Mouse (Mus musculus) kidney, embryonic 16.5 days (tissue): Measurements from ENCODE around the gene Rapgef5. TPM values are rescaled to one million over a fixed set of nuclear protein-coding genes. Genes with fewer than 3 reads are reported as not detected.

Experiments
- ATAC-seq: fragments of 200-750 bp; cut with Nextera tagmentation; 2 replicates; pipeline ENCODE4 v1.8.0; 2017; ENCODE audit warnings: moderate TSS enrichment; ENCODE audit not compliant: low FRiP score, low TSS enrichment
- H3K27ac ChIP-seq: fragments of 300-500 bp; sonication (generic); 2 replicates; pipeline ENCODE4 v1.5.1; 2014; ENCODE audit warnings: low read length
- H3K27me3 ChIP-seq: fragments of 300-500 bp; sonication (generic); 2 replicates; pipeline ENCODE4 v1.6.1; 2014; ENCODE audit warnings: low read length, control low read depth, mixed read lengths; ENCODE audit not compliant: insufficient read depth
- H3K36me3 ChIP-seq: fragments of 300-500 bp; sonication (generic); 2 replicates; pipeline ENCODE4 v1.6.1; 2014; ENCODE audit warnings: low read length, control low read depth, mixed read lengths; ENCODE audit not compliant: insufficient read depth
- H3K4me1 ChIP-seq: fragments of 300-500 bp; sonication (generic); 2 replicates; pipeline ENCODE4 v1.6.1; 2014; ENCODE audit warnings: low read length, control low read depth, mixed read lengths; ENCODE audit not compliant: insufficient read depth
- H3K4me2 ChIP-seq: fragments of 300-500 bp; sonication (generic); replicated peaks from 2 replicates; pipeline ENCODE4 v1.6.1; 2014; ENCODE audit warnings: low read depth, low read length
- H3K4me3 ChIP-seq: fragments of 300-500 bp; sonication (generic); 2 replicates; pipeline ENCODE4 v1.5.1; 2014; ENCODE audit warnings: mild to moderate bottlenecking, low read length
- H3K9ac ChIP-seq: fragments of 300-500 bp; sonication (generic); replicated peaks from 2 replicates; pipeline ENCODE4 v1.6.1; 2014; ENCODE audit warnings: low read length
- H3K9me3 ChIP-seq: fragments of 300-500 bp; sonication (generic); 2 replicates; pipeline ENCODE4 v1.6.1; 2016; ENCODE audit warnings: low read length, control low read depth
- WGBS: fragments of 180-500 bp; shearing (Covaris S2); extraction: QIAGEN DNeasy Blood & Tissue Kit; methylation state at CpG from one replicate; pipeline ENCODE4 v1.1.7; 2014; 5-methylcytosine and 5-hydroxymethylcytosine counted together
- polyA plus RNA-seq: library from polyadenylated mRNA; unstranded; fragments of >200 nt; fragmentation: Nextera tagmentation; extraction: Ambion mirVana; gene quantifications from 2 replicates; pipeline ENCODE4 v1.2.1, GENCODE M21; 2015

The Rapgef5 gene
- polyA plus RNA-seq, 1 experiment from 2014 or later = 15.5 TPM

GRCm38 (mm10) chr12:117499242-117499641, 17.0 kb upstream of the Rapgef5 start:
- Histone ChIP-seq H3K9ac (no peak overlapping the region), H3K4me2 (no peak overlapping the region), H3K4me3 (no peak overlapping the region), H3K27me3 (no peaks in the 10 kb centered on the region), H3K9me3 (no peaks in the 10 kb centered on the region), H3K36me3 (no peaks in the 10 kb centered on the region), H3K4me1 (peaks cover 11% of the 10 kb centered on the region), H3K27ac (no peak overlapping the region)
- no peak for ATAC-seq
- WGBS = 85% methylated on average over 5 of the region's 5 CpGs

- Histone ChIP-seq H3K27ac (no peak overlapping the region), H3K27me3 (no peaks in the 10 kb centered on the region), H3K36me3 (no peaks in the 10 kb centered on the region), H3K4me1 (peaks cover 11% of the 10 kb centered on the region), H3K4me3 (no peak overlapping the region), H3K9ac (no peak overlapping the region), H3K9me3 (no peaks in the 10 kb centered on the region), H3K4me2 (no peak overlapping the region)
- peak; percentile 72; the same call in 1 of the 2 replicates for ATAC-seq
- 46% methylated on average over 4 of the region's 4 CpGs for WGBS
Observed at GRCm38 (mm10) chr12:117501180-117501579, 15.1 kb upstream of the Rapgef5 start.

- Histone ChIP-seq H3K27me3 (no peaks in the 10 kb centered on the region), H3K4me2 (no peak overlapping the region), H3K4me1 (0 out of 2 replicates have a peak, but pooled peaks cover 3% of the 10 kb centered on the region), H3K9ac (no peak overlapping the region), H3K9me3 (no peaks in the 10 kb centered on the region), H3K36me3 (no peaks in the 10 kb centered on the region), H3K4me3 (no peak overlapping the region), H3K27ac (no peak overlapping the region)
- WGBS = 97% methylated on average over 3 of the region's 3 CpGs
- ATAC-seq = no peak
Observed at GRCm38 (mm10) chr12:117502834-117503233, 13.4 kb upstream of the Rapgef5 start.

- ATAC-seq = no peak
- Histone ChIP-seq H3K27ac (no peak overlapping the region), H3K9me3 (no peaks in the 10 kb centered on the region), H3K27me3 (no peaks in the 10 kb centered on the region), H3K4me1 (peaks cover 7% of the 10 kb centered on the region; the same call in 1 of the 2 replicates), H3K4me2 (no peak overlapping the region), H3K36me3 (no peaks in the 10 kb centered on the region), H3K4me3 (no peak overlapping the region), H3K9ac (no peak overlapping the region)
- WGBS = 79% methylated on average over 2 of the region's 2 CpGs
Observed at GRCm38 (mm10) chr12:117505163-117505562, 11.1 kb upstream of the Rapgef5 start.

GRCm38 (mm10) chr12:117507772-117508171, 8.5 kb upstream of the Rapgef5 start:
- Histone ChIP-seq H3K4me2 (no peak overlapping the region), H3K9ac (no peak overlapping the region), H3K4me3 (no peak overlapping the region), H3K27me3 (no peaks in the 10 kb centered on the region), H3K4me1 (peaks cover 4% of the 10 kb centered on the region; the same call in 1 of the 2 replicates), H3K27ac (no peak overlapping the region), H3K36me3 (no peaks in the 10 kb centered on the region), H3K9me3 (no peaks in the 10 kb centered on the region)
- ATAC-seq = no peak
- 39% methylated on average over 1 of the region's 1 CpGs for whole genome bisulfite sequencing

GRCm38 (mm10) chr12:117509919-117510318, 6.4 kb upstream of the Rapgef5 start:
- H3K4me3 ChIP-seq = no peak overlapping the region
- no peak for ATAC-seq
- no peak overlapping the region for H3K27ac ChIP-seq
- WGBS = 47% methylated on average over 2 of the region's 2 CpGs
- H3K9me3 ChIP-seq = no peaks in the 10 kb centered on the region
- peaks cover 4% of the 10 kb centered on the region; the same call in 1 of the 2 replicates for H3K4me1 ChIP-seq
- no peak overlapping the region for H3K4me2 ChIP-seq
- H3K27me3 ChIP-seq = no peaks in the 10 kb centered on the region
- no peak overlapping the region for H3K9ac ChIP-seq
- H3K36me3 ChIP-seq = no peaks in the 10 kb centered on the region

- H3K4me3 ChIP-seq = no peak overlapping the region
- H3K36me3 ChIP-seq = no peaks in the 10 kb centered on the region
- WGBS = 66% methylated on average over 3 of the region's 3 CpGs
- ATAC-seq = no peak
- no peaks in the 10 kb centered on the region for H3K9me3 ChIP-seq
- H3K27ac ChIP-seq = no peak overlapping the region
- H3K4me1 ChIP-seq = peaks cover 4% of the 10 kb centered on the region; the same call in 1 of the 2 replicates
- no peak overlapping the region for H3K9ac ChIP-seq
- H3K27me3 ChIP-seq = no peaks in the 10 kb centered on the region
- no peak overlapping the region for H3K4me2 ChIP-seq
Observed at GRCm38 (mm10) chr12:117512468-117512867, 3.8 kb upstream of the Rapgef5 start.

GRCm38 (mm10) chr12:117513150-117513932, 2.9 kb upstream of the Rapgef5 start:
- H3K4me3 ChIP-seq = no peak overlapping the region
- H3K4me1 ChIP-seq = peaks cover 4% of the 10 kb centered on the region; the same call in 1 of the 2 replicates
- no peaks in the 10 kb centered on the region for H3K36me3 ChIP-seq
- H3K4me2 ChIP-seq = no peak overlapping the region
- ATAC-seq = no peak
- H3K9me3 ChIP-seq = no peaks in the 10 kb centered on the region
- H3K27ac ChIP-seq = no peak overlapping the region
- H3K9ac ChIP-seq = no peak overlapping the region
- WGBS = 51% methylated on average over 11 of the region's 11 CpGs
- no peaks in the 10 kb centered on the region for H3K27me3 ChIP-seq

- H3K9ac ChIP-seq = no peak overlapping the region
- H3K4me3 ChIP-seq = no peak overlapping the region
- 68% methylated on average over 14 of the region's 14 CpGs for WGBS
- no peak overlapping the region for H3K27ac ChIP-seq
- H3K36me3 ChIP-seq = no peaks in the 10 kb centered on the region
- no peak for ATAC-seq
- no peaks in the 10 kb centered on the region for H3K9me3 ChIP-seq
- no peak overlapping the region for H3K4me2 ChIP-seq
- H3K4me1 ChIP-seq = no peaks in the 10 kb centered on the region
- no peaks in the 10 kb centered on the region for H3K27me3 ChIP-seq
Observed at GRCm38 (mm10) chr12:117517275-117517936, 1.1 kb downstream of the Rapgef5 start.
